Mouse (Mus musculus): Measurements from ENCODE around the gene Gm10961. TPM values are rescaled to one million over a fixed set of nuclear protein-coding genes. Genes with fewer than 3 reads are reported as not detected.
"Not testable (repeated sequence)": the region's sequence is repeated elsewhere in the genome, so short reads cannot be mapped to it uniquely, and the experiment has no call there.

Gene Gm10961
- polyA plus RNA-seq, 1 experiment from 2014 or later, result not detected

- H3K9me3 ChIP-seq, result no peaks in the 10 kb centered on the region
- H3K9ac ChIP-seq, result no peak overlapping the region
- ATAC-seq (ENCODE audit: low FRiP score), result no peak
- WGBS, result 96% methylated on average over 3 of the region's 3 CpGs
- H3K4me2 ChIP-seq, result no peak overlapping the region
- no peaks in the 10 kb centered on the region for H3K36me3 ChIP-seq (replicated peaks)
- H3K4me1 ChIP-seq, result 0 out of 2 replicates have a peak, but pooled peaks cover 3% of the 10 kb centered on the region
- H3K4me3 ChIP-seq (replicated peaks), result no peak overlapping the region
- H3K27me3 ChIP-seq, result no peaks in the 10 kb centered on the region
- H3K27ac ChIP-seq, result no peak overlapping the region
Measured at GRCm38 (mm10) chr3:107646947-107647346, 15.8 kb downstream of the Gm10961 start.

- H3K4me3 ChIP-seq (replicated peaks), result not testable (repeated sequence)
- 80% methylated on average over 5 of the region's 5 CpGs for WGBS
Measured at GRCm38 (mm10) chr3:107650276-107650675, 19.2 kb downstream of the Gm10961 start.

GRCm38 (mm10) chr3:107652968-107653367, 21.8 kb downstream of the Gm10961 start:
- WGBS, result 95% methylated on average over 3 of the region's 3 CpGs
- H3K4me1 ChIP-seq, result 0 out of 2 replicates have a peak, but pooled peaks cover under 1% of the 10 kb centered on the region
- ATAC-seq (ENCODE audit: low FRiP score), result no peak

More at GRCm38 (mm10) chr3:107650276-107650675, 19.2 kb downstream of the Gm10961 start:
- H3K27me3 ChIP-seq; H3K4me1 ChIP-seq; H3K9me3 ChIP-seq; H3K4me2 ChIP-seq; H3K36me3 ChIP-seq (replicated peaks); H3K27ac ChIP-seq; H3K9ac ChIP-seq; ATAC-seq (ENCODE audit: low FRiP score): not testable (repeated sequence)

GRCm38 (mm10) chr3:107654861-107655260, 23.7 kb downstream of the Gm10961 start:
- Histone ChIP-seq H3K4me3 (replicated peaks) (no peak overlapping the region), H3K4me2 (no peak overlapping the region), H3K27me3 (no peaks in the 10 kb centered on the region), H3K36me3 (replicated peaks) (peaks cover 11% of the 10 kb centered on the region), H3K27ac (no peak overlapping the region), H3K4me1 (no peaks in the 10 kb centered on the region), H3K9ac (no peak overlapping the region), H3K9me3 (no peaks in the 10 kb centered on the region)
- 86% methylated on average over 3 of the region's 3 CpGs for WGBS
- ATAC-seq (ENCODE audit: low FRiP score), result no peak

More at GRCm38 (mm10) chr3:107652968-107653367, 21.8 kb downstream of the Gm10961 start:
- Histone ChIP-seq H3K9ac (no peak overlapping the region), H3K27me3 (no peaks in the 10 kb centered on the region), H3K4me3 (replicated peaks) (no peak overlapping the region), H3K4me2 (no peak overlapping the region), H3K9me3 (no peaks in the 10 kb centered on the region), H3K27ac (no peak overlapping the region), H3K36me3 (replicated peaks) (no peaks in the 10 kb centered on the region; the same call in 1 of the 2 replicates)

GRCm38 (mm10) chr3:107655491-107655890, 24.4 kb downstream of the Gm10961 start:
- Histone ChIP-seq H3K4me1 (no peaks in the 10 kb centered on the region), H3K27ac (no peak overlapping the region), H3K9ac (no peak overlapping the region), H3K4me2 (no peak overlapping the region), H3K4me3 (replicated peaks) (no peak overlapping the region), H3K27me3 (no peaks in the 10 kb centered on the region), H3K36me3 (replicated peaks) (peaks cover 17% of the 10 kb centered on the region), H3K9me3 (no peaks in the 10 kb centered on the region)
- 94% methylated on average over 3 of the region's 3 CpGs for WGBS
- no peak for ATAC-seq (ENCODE audit: low FRiP score)

GRCm38 (mm10) chr3:107656151-107656550, 25.0 kb downstream of the Gm10961 start:
- no peak overlapping the region for H3K4me3 ChIP-seq (replicated peaks)
- no peaks in the 10 kb centered on the region for H3K4me1 ChIP-seq
- no peak for ATAC-seq (ENCODE audit: low FRiP score)
- peaks cover 23% of the 10 kb centered on the region for H3K36me3 ChIP-seq (replicated peaks)
- H3K27me3 ChIP-seq, result no peaks in the 10 kb centered on the region
- no peak overlapping the region for H3K9ac ChIP-seq
- WGBS, result 94% methylated on average over 2 of the region's 2 CpGs
- no peaks in the 10 kb centered on the region for H3K9me3 ChIP-seq
- H3K4me2 ChIP-seq, result no peak overlapping the region
- no peak overlapping the region for H3K27ac ChIP-seq

GRCm38 (mm10) chr3:107656888-107657287, 25.8 kb downstream of the Gm10961 start:
- H3K4me2 ChIP-seq, result no peak overlapping the region
- no peak for ATAC-seq (ENCODE audit: low FRiP score)
- H3K4me3 ChIP-seq (replicated peaks), result no peak overlapping the region
- H3K4me1 ChIP-seq, result no peaks in the 10 kb centered on the region
- peaks cover 27% of the 10 kb centered on the region for H3K36me3 ChIP-seq (replicated peaks)
- no peak overlapping the region for H3K27ac ChIP-seq
- WGBS, result 86% methylated on average over 4 of the region's 4 CpGs
- no peak overlapping the region for H3K9ac ChIP-seq
- H3K9me3 ChIP-seq, result no peaks in the 10 kb centered on the region
- no peaks in the 10 kb centered on the region for H3K27me3 ChIP-seq

- Histone ChIP-seq H3K4me3 (replicated peaks) (no peak overlapping the region), H3K4me2 (no peak overlapping the region), H3K9me3 (no peaks in the 10 kb centered on the region), H3K9ac (no peak overlapping the region), H3K27me3 (no peaks in the 10 kb centered on the region), H3K27ac (no peak overlapping the region), H3K4me1 (no peaks in the 10 kb centered on the region), H3K36me3 (replicated peaks) (peaks cover 45% of the 10 kb centered on the region)
- ATAC-seq (ENCODE audit: low FRiP score), result no peak
- WGBS, result 86% methylated on average over 1 of the region's 1 CpGs
Measured at GRCm38 (mm10) chr3:107659000-107659399, 27.9 kb downstream of the Gm10961 start.

GRCm38 (mm10) chr3:107664641-107665040, 33.5 kb downstream of the Gm10961 start:
- no peaks in the 10 kb centered on the region for H3K4me1 ChIP-seq
- 90% methylated on average over 1 of the region's 1 CpGs for WGBS
- peaks cover 92% of the 10 kb centered on the region for H3K36me3 ChIP-seq (replicated peaks)
- H3K27me3 ChIP-seq, result no peaks in the 10 kb centered on the region
- no peak overlapping the region for H3K9ac ChIP-seq
- no peaks in the 10 kb centered on the region for H3K9me3 ChIP-seq
- H3K4me2 ChIP-seq, result no peak overlapping the region
- no peak for ATAC-seq (ENCODE audit: low FRiP score)
- no peak overlapping the region for H3K27ac ChIP-seq
- no peak overlapping the region for H3K4me3 ChIP-seq (replicated peaks)

GRCm38 (mm10) chr3:107667426-107667825, 36.3 kb downstream of the Gm10961 start:
- no peak overlapping the region for H3K4me3 ChIP-seq (replicated peaks)
- WGBS, result 86% methylated on average over 6 of the region's 6 CpGs
- no peaks in the 10 kb centered on the region for H3K4me1 ChIP-seq
- peaks cover 93% of the 10 kb centered on the region for H3K36me3 ChIP-seq (replicated peaks)
- no peak overlapping the region for H3K9ac ChIP-seq
- H3K9me3 ChIP-seq, result no peaks in the 10 kb centered on the region
- H3K4me2 ChIP-seq, result no peak overlapping the region
- no peak overlapping the region for H3K27ac ChIP-seq
- no peak for ATAC-seq (ENCODE audit: low FRiP score)
- no peaks in the 10 kb centered on the region for H3K27me3 ChIP-seq

GRCm38 (mm10) chr3:107668786-107669185, 37.7 kb downstream of the Gm10961 start:
- Histone ChIP-seq H3K4me2 (no peak overlapping the region), H3K4me3 (replicated peaks) (no peak overlapping the region), H3K9ac (no peak overlapping the region), H3K4me1 (no peaks in the 10 kb centered on the region), H3K36me3 (replicated peaks) (peaks cover 89% of the 10 kb centered on the region), H3K27ac (no peak overlapping the region), H3K9me3 (no peaks in the 10 kb centered on the region), H3K27me3 (no peaks in the 10 kb centered on the region)
- 93% methylated on average over 7 of the region's 7 CpGs for WGBS
- ATAC-seq (ENCODE audit: low FRiP score), result no peak

GRCm38 (mm10) chr3:107670500-107670899, 39.4 kb downstream of the Gm10961 start:
- Histone ChIP-seq H3K9ac (no peak overlapping the region), H3K36me3 (replicated peaks) (peaks cover 89% of the 10 kb centered on the region), H3K27me3 (no peaks in the 10 kb centered on the region), H3K9me3 (no peaks in the 10 kb centered on the region), H3K4me2 (no peak overlapping the region), H3K27ac (no peak overlapping the region), H3K4me3 (replicated peaks) (no peak overlapping the region), H3K4me1 (no peaks in the 10 kb centered on the region)
- ATAC-seq (ENCODE audit: low FRiP score), result no peak
- 93% methylated on average over 4 of the region's 4 CpGs for WGBS

- 94% methylated on average over 2 of the region's 2 CpGs for WGBS
- Histone ChIP-seq H3K4me2 (no peak overlapping the region), H3K9me3 (no peaks in the 10 kb centered on the region), H3K9ac (no peak overlapping the region), H3K4me3 (replicated peaks) (no peak overlapping the region), H3K27me3 (no peaks in the 10 kb centered on the region), H3K36me3 (replicated peaks) (peaks cover 88% of the 10 kb centered on the region), H3K4me1 (no peaks in the 10 kb centered on the region), H3K27ac (no peak overlapping the region)
- no peak for ATAC-seq (ENCODE audit: low FRiP score)
Measured at GRCm38 (mm10) chr3:107671509-107671908, 40.4 kb downstream of the Gm10961 start.

Measured in forebrain, embryonic 12.5 days (tissue).